Mouse (Mus musculus): ENCODE results near the gene Hilpda. TPM values are rescaled to one million over a fixed set of nuclear protein-coding genes. Genes with fewer than 3 reads are reported as not detected.
A peak's percentile ranks its signal among the peaks of the same experiment; 100 is the strongest.

Gene Hilpda
- polyA plus RNA-seq, 1 experiment from 2014 or later = 34.9 TPM

DNA sequence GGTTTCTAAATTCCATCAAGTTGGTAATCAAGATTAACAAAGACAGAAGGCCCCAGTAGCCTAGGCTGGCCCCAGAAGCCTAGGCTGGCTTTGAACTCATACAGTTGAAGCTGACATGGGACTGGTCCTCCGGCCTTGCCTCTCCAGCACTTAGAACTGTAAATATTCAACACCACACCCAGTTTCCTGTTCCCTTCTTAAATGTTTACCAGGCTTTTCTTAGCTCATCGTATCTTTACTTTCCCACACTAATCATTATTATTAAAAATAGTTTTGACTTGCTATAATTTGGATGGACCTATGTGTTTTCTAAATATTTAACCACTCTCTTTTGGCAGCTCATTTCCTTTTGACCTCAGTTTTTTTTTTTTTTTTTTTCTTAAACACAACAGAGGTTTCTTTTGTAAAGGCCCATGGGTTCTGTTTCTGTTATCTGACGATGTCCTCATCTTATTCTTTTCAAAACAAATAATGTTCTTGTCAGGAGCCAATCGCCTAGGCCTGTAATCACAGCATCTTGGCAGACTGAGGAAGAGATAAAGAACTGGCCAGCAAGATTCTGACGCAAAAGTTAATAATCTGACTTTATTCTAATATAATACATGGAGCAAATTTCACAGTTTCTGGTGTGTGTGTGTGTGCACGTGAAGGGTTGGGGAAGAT is 3.2 kb upstream of the Hilpda start:
- Histone ChIP-seq H3K27me3 (ENCODE audit: insufficient read depth, low read length) (no peaks in the 10 kb centered on the region; the same call in 1 of the 2 replicates), H3K4me2 (replicated peaks; ENCODE audit: low read depth, low read length) (no peak overlapping the region), H3K9ac (replicated peaks; ENCODE audit: low read length) (no peak overlapping the region), H3K9me3 (ENCODE audit: low read length) (no peaks in the 10 kb centered on the region), H3K4me1 (ENCODE audit: insufficient read depth, low read length) (peaks cover 13% of the 10 kb centered on the region), H3K27ac (ENCODE audit: low read length) (no peak overlapping the region), H3K36me3 (ENCODE audit: insufficient read depth, low read length) (no peaks in the 10 kb centered on the region), H3K4me3 (ENCODE audit: low read length) (no peak overlapping the region)
- WGBS = 77% methylated on average over 6 of the region's 6 CpGs
- ATAC-seq (ENCODE audit: low FRiP score, low TSS enrichment) = no peak

DNA sequence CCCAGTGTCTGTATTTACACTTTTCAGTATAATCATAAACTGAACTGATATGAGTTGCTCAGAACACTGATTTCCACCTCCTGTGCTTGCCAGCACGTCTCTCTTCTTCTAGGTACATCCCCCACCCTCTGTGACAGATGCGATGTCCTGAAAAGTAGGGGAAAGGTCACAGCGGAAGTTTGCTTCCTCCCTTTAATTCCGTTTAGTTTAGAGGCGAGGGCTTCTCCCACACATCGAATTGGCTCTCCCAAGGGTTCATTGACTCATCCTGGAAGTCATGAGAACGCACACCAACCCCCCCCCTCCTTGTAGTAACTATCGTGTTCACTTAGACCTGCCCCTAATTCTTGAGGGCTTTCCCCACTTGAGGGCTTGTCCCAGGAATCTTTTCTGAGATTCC is 1.3 kb upstream of the Hilpda start:
- Histone ChIP-seq H3K36me3 (ENCODE audit: insufficient read depth, low read length) (peaks cover 7% of the 10 kb centered on the region), H3K4me3 (ENCODE audit: low read length) (peak overlapping the region; percentile 6; the same call in 1 of the 2 replicates), H3K4me2 (replicated peaks; ENCODE audit: low read depth, low read length) (peak overlapping the region; percentile 45), H3K9ac (replicated peaks; ENCODE audit: low read length) (peak overlapping the region; percentile 14; the same call in 1 of the 2 replicates), H3K27me3 (ENCODE audit: insufficient read depth, low read length) (no peaks in the 10 kb centered on the region; the same call in 1 of the 2 replicates), H3K27ac (ENCODE audit: low read length) (no peak overlapping the region), H3K9me3 (ENCODE audit: low read length) (no peaks in the 10 kb centered on the region), H3K4me1 (ENCODE audit: insufficient read depth, low read length) (peaks cover 13% of the 10 kb centered on the region)
- no peak; the same call in 1 of the 2 replicates for ATAC-seq (ENCODE audit: low FRiP score, low TSS enrichment)
- WGBS = 2% methylated on average over 8 of the region's 8 CpGs

DNA sequence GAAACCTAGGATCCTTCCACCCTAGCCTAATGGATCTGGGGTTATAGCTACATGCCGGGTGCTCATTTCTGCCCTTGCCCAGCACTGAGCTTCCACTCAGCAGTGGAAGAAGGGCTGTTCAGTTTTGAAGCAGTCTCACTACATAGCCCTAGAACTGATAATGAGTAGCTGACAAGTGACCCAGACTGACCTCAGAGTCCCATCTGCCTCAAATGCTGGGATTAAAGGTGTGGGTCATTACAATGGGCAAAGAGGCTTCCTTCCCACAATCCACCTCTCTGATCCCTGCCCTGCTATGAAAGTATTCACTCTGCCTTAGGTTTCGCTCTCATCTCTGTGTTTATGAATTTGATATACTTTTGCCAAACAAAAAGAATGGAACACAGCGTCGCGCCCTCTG is 4.5 kb downstream of the Hilpda start:
- Histone ChIP-seq H3K4me2 (replicated peaks; ENCODE audit: low read depth, low read length) (no peak overlapping the region), H3K9ac (replicated peaks; ENCODE audit: low read length) (no peak overlapping the region)

DNA sequence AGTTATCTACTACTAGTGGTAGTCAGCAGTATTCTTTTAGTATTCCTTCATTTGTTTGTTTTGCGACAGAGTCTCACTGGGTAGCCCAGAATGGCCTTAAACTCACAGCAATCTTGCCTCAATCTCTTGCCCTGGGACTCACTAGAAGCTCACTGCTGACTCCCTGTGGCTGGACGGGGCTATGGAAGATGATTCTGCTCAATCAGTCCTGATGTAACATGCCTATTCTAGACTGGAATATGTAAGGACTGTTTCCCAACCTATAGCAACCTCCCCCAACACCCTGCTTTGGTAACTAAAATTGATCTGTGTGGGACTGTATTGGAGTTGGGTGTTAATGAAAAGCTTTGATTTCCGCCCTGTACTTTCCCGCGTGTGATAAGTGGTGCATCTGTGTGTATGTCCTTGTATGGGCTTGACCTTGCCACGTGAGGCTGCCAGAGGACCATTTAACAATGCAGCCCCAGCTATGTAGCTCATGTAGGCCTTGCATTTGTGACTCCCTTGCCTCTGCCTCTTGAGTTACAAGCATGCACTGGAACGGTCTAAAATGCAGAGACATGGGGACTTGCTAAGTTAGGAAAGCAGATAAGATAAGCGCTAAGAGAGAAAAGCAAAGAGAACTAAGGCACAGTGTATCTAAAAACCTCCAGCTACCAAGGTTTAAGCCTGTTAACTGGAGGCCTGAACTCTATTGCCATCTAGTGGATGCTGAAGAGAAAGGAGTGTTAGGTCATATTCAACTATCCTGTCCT is 6.4 kb downstream of the Hilpda start:
- H3K36me3 ChIP-seq (ENCODE audit: insufficient read depth, low read length) = peaks cover 7% of the 10 kb centered on the region
- H3K27me3 ChIP-seq (ENCODE audit: insufficient read depth, low read length) = no peaks in the 10 kb centered on the region
- ATAC-seq (ENCODE audit: low FRiP score, low TSS enrichment) = peak; percentile 63; the same call in 1 of the 2 replicates
- H3K4me1 ChIP-seq (ENCODE audit: insufficient read depth, low read length) = no peaks in the 10 kb centered on the region
- no peak overlapping the region for H3K9ac ChIP-seq (replicated peaks; ENCODE audit: low read length)
- H3K27ac ChIP-seq (ENCODE audit: low read length) = no peak overlapping the region
- H3K9me3 ChIP-seq (ENCODE audit: low read length) = no peaks in the 10 kb centered on the region
- H3K4me2 ChIP-seq (replicated peaks; ENCODE audit: low read depth, low read length) = no peak overlapping the region
- no peak overlapping the region for H3K4me3 ChIP-seq (ENCODE audit: low read length)
- 30% methylated on average over 8 of the region's 8 CpGs for WGBS

More for the DNA sequence above, 4.5 kb downstream of the Hilpda start:
- Histone ChIP-seq H3K4me1 (ENCODE audit: insufficient read depth, low read length) (peaks cover 5% of the 10 kb centered on the region; the same call in 1 of the 2 replicates), H3K4me3 (ENCODE audit: low read length) (no peak overlapping the region), H3K27ac (ENCODE audit: low read length) (no peak overlapping the region), H3K9me3 (ENCODE audit: low read length) (no peaks in the 10 kb centered on the region), H3K36me3 (ENCODE audit: insufficient read depth, low read length) (peaks cover 7% of the 10 kb centered on the region), H3K27me3 (ENCODE audit: insufficient read depth, low read length) (no peaks in the 10 kb centered on the region)
- no peak for ATAC-seq (ENCODE audit: low FRiP score, low TSS enrichment)
- 94% methylated on average over 5 of the region's 5 CpGs for WGBS

DNA sequence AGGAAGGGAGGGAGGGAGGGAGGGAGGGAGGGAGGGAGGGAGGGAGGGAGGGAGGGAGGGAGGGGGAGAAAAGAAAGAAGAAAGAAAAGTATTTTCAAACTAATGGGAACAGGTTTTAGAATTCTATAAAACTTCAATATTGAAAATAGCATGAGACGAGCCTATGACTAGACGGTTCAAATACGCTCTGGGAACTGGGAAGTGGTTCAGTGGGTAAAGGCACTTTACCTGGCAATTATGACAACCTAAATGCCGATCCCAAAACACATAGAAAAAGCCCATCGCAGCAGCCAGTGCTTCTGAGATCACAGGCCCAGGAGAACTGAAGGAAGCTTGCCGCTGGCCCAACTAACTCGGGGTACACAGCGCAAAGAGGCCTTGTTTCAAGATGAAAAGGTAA is 7.0 kb downstream of the Hilpda start, which contains the start of gene Fam71f2:
Fam71f2 (plus strand) TSS at position 301 of the 400 bp plus-strand sequence.
- Histone ChIP-seq H3K36me3 (ENCODE audit: insufficient read depth, low read length) (peaks cover 7% of the 10 kb centered on the region), H3K4me3 (ENCODE audit: low read length) (no peak within 1 kb of the TSS), H3K9ac (replicated peaks; ENCODE audit: low read length) (no peak within 1 kb of the TSS), H3K27me3 (ENCODE audit: insufficient read depth, low read length) (no peaks in the 10 kb centered on the region), H3K4me1 (ENCODE audit: insufficient read depth, low read length) (no peaks in the 10 kb centered on the region), H3K27ac (ENCODE audit: low read length) (no peak within 1 kb of the TSS), H3K4me2 (replicated peaks; ENCODE audit: low read depth, low read length) (no peak within 1 kb of the TSS), H3K9me3 (ENCODE audit: low read length) (no peaks in the 10 kb centered on the region)
- 83% methylated on average over 8 of the region's 8 CpGs for WGBS
- ATAC-seq (ENCODE audit: low FRiP score, low TSS enrichment) = no peak

DNA sequence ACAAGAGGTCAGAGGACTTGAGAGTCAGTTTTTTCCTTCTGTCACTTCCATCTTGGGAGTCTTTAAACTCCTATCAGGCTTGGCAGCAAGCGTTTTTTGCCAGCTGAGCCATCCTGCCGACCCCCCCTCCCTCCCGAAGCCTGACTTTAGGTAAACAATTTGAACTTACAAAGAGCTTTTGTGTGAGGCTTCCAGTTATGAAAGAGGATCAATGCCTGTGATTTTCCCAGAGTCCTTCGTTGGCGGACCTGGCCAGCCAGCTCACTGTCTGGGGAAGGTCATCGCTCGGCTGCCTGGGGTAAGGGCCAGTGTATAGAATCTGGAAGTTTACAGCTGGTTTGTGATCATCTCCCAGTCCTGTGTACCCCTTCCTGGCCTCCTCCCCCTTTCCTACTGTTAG is 8.4 kb downstream of the Hilpda start:
- ATAC-seq (ENCODE audit: low FRiP score, low TSS enrichment) = no peak
- Histone ChIP-seq H3K4me1 (ENCODE audit: insufficient read depth, low read length) (no peaks in the 10 kb centered on the region), H3K27ac (ENCODE audit: low read length) (no peak overlapping the region), H3K9me3 (ENCODE audit: low read length) (no peaks in the 10 kb centered on the region), H3K27me3 (ENCODE audit: insufficient read depth, low read length) (no peaks in the 10 kb centered on the region), H3K4me2 (replicated peaks; ENCODE audit: low read depth, low read length) (no peak overlapping the region), H3K9ac (replicated peaks; ENCODE audit: low read length) (no peak overlapping the region), H3K4me3 (ENCODE audit: low read length) (no peak overlapping the region), H3K36me3 (ENCODE audit: insufficient read depth, low read length) (no peaks in the 10 kb centered on the region)
- WGBS = 63% methylated on average over 7 of the region's 7 CpGs

DNA sequence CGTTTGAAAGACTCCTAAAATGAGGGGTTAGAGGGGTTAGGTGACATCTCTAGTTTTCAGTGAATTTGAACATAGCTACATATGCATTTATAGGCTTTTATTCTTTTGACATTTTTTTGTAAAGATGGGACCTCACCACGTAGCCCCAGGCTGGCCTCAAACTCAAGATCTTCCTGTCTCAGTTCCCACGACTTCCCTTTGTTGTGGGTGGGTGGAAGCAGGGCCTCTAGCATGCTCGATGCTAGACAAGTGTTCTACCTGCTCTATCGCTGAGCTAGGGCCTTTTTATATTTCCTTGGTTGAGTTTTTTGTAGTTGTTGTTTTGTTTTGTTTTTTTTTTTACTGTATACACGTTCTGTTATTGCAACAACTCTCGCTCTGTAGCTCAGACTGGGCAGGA is 14.6 kb downstream of the Hilpda start:
- 79% methylated on average over 7 of the region's 7 CpGs for WGBS
- ATAC-seq (ENCODE audit: low FRiP score, low TSS enrichment) = no peak
- no peaks in the 10 kb centered on the region for H3K27me3 ChIP-seq (ENCODE audit: insufficient read depth, low read length)

DNA sequence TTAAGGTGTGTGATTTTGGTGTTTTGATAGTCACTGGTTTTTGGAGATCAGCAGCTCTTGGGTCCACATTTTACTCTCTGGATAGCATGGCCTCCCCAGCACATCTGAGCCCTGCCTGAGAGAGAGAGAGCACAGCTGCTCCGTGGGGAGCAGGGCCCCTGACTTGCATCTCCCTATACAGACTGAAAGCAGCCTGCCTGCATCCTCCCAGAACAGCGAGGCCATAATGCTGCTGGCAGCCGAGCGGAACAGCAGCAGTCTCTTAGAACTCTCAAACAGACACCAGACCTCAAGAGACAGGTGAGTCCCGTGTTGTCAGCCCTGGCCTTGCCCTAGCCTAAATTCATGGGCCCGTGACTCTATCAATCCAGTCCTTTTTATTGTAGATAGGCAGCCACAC is 15.2 kb downstream of the Hilpda start:
- no peaks in the 10 kb centered on the region for H3K9me3 ChIP-seq (ENCODE audit: low read length)
- 25% methylated on average over 6 of the region's 6 CpGs for WGBS
- 0 out of 2 replicates have a peak overlapping the region, but pooled peaks have one; percentile 7 for H3K27ac ChIP-seq (ENCODE audit: low read length)

More for the DNA sequence above, 14.6 kb downstream of the Hilpda start:
- H3K9me3 ChIP-seq (ENCODE audit: low read length) = no peaks in the 10 kb centered on the region
- H3K36me3 ChIP-seq (ENCODE audit: insufficient read depth, low read length) = no peaks in the 10 kb centered on the region
- no peak overlapping the region for H3K4me2 ChIP-seq (replicated peaks; ENCODE audit: low read depth, low read length)
- H3K4me3 ChIP-seq (ENCODE audit: low read length) = no peak overlapping the region
- H3K4me1 ChIP-seq (ENCODE audit: insufficient read depth, low read length) = no peaks in the 10 kb centered on the region
- no peak overlapping the region for H3K27ac ChIP-seq (ENCODE audit: low read length)
- H3K9ac ChIP-seq (replicated peaks; ENCODE audit: low read length) = no peak overlapping the region

DNA sequence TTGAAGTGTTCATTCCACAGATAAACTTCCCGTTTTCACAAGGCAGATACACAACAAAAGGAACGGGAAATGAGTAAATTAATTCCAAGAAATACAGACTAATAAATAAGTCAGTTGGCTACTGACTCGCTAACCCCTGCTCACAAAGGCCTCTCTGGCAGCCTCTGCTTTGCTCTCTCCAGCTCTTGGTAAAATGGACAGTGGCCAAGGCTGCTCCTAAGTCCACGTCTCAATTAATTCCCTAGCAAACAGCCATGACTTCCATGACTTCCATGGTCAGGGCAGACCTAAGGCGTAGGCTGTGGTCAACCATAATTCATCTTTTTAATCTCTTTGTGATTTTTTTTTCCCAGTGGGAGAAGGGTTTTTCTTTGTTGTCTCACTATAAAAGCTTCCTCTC is 15.7 kb downstream of the Hilpda start:
- Histone ChIP-seq H3K4me2 (replicated peaks; ENCODE audit: low read depth, low read length) (no peak overlapping the region), H3K9me3 (ENCODE audit: low read length) (no peaks in the 10 kb centered on the region), H3K4me3 (ENCODE audit: low read length) (no peak overlapping the region), H3K9ac (replicated peaks; ENCODE audit: low read length) (no peak overlapping the region), H3K27ac (ENCODE audit: low read length) (0 out of 2 replicates have a peak overlapping the region, but pooled peaks have one; percentile 7), H3K4me1 (ENCODE audit: insufficient read depth, low read length) (no peaks in the 10 kb centered on the region), H3K36me3 (ENCODE audit: insufficient read depth, low read length) (no peaks in the 10 kb centered on the region), H3K27me3 (ENCODE audit: insufficient read depth, low read length) (no peaks in the 10 kb centered on the region)
- WGBS = 42% methylated on average over 5 of the region's 5 CpGs
- ATAC-seq (ENCODE audit: low FRiP score, low TSS enrichment) = peak; percentile 51; the same call in 1 of the 2 replicates

More for the DNA sequence above, 15.2 kb downstream of the Hilpda start:
- Histone ChIP-seq H3K27me3 (ENCODE audit: insufficient read depth, low read length) (no peaks in the 10 kb centered on the region), H3K4me3 (ENCODE audit: low read length) (no peak overlapping the region), H3K4me2 (replicated peaks; ENCODE audit: low read depth, low read length) (no peak overlapping the region), H3K9ac (replicated peaks; ENCODE audit: low read length) (no peak overlapping the region), H3K36me3 (ENCODE audit: insufficient read depth, low read length) (no peaks in the 10 kb centered on the region), H3K4me1 (ENCODE audit: insufficient read depth, low read length) (no peaks in the 10 kb centered on the region)
- ATAC-seq (ENCODE audit: low FRiP score, low TSS enrichment) = peak; percentile 42; the same call in 1 of the 2 replicates

DNA sequence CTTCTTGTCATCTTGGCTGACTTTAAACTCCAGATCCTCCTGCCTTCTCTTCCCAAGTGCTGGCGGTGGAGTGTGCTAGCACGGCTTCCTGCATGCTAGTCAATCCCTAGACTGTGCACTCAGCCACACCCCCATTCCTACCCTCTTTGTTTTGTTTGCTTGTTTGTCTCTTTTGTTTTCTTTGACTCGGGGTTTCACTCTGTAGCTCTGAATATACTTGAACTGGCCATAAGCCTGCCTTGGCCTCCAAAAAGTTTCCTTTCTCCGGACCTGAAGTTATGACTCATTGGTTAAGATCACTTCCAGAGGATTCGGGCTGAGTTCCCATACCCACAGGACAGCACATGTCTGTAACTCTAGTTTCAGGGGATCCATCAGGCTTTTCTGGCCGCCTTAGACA is 16.4 kb downstream of the Hilpda start:
- H3K9me3 ChIP-seq (ENCODE audit: low read length) = no peaks in the 10 kb centered on the region
- ATAC-seq (ENCODE audit: low FRiP score, low TSS enrichment) = no peak
- no peaks in the 10 kb centered on the region for H3K27me3 ChIP-seq (ENCODE audit: insufficient read depth, low read length)
- no peak overlapping the region for H3K4me3 ChIP-seq (ENCODE audit: low read length)
- WGBS = 64% methylated on average over 6 of the region's 6 CpGs
- no peaks in the 10 kb centered on the region for H3K36me3 ChIP-seq (ENCODE audit: insufficient read depth, low read length)
- no peaks in the 10 kb centered on the region for H3K4me1 ChIP-seq (ENCODE audit: insufficient read depth, low read length)
- no peak overlapping the region for H3K27ac ChIP-seq (ENCODE audit: low read length)
- H3K9ac ChIP-seq (replicated peaks; ENCODE audit: low read length) = no peak overlapping the region
- no peak overlapping the region for H3K4me2 ChIP-seq (replicated peaks; ENCODE audit: low read depth, low read length)

Measured in kidney, embryonic 16.5 days (tissue).